Mouse (Mus musculus): ENCODE data around the gene Rbms1. TPM values are rescaled to one million over a fixed set of nuclear protein-coding genes. Genes with fewer than 3 reads are reported as not detected.

Gene Rbms1
- polyA plus RNA-seq (2012; rRNA removed) = 27.0 and 28.8 TPM in 2 replicates

GRCm38 (mm10) chr2:60962671-60963421 lies at the start of gene Rbms1:
TSS of gene Rbms1 (minus strand) at chr2:60963192.

GRCm38 (mm10) chr2:60722514-60722913 lies 240.5 kb downstream of the Rbms1 start, which contains the start of gene Itgb6:
TSS of gene Itgb6 (minus strand) at chr2:60722643.

Other genes starting within 250 kb of the Rbms1 start
- 0.13 and 1.5 TPM in 2 replicates for gene Itgb6, start 240.5 kb downstream of the Rbms1 start, polyA plus RNA-seq (2012; rRNA removed)

All from central nervous system, embryonic 18 days (tissue).